Mouse (Mus musculus): Measurements from ENCODE around the gene E030025P04Rik.

Gene E030025P04Rik

DNA sequence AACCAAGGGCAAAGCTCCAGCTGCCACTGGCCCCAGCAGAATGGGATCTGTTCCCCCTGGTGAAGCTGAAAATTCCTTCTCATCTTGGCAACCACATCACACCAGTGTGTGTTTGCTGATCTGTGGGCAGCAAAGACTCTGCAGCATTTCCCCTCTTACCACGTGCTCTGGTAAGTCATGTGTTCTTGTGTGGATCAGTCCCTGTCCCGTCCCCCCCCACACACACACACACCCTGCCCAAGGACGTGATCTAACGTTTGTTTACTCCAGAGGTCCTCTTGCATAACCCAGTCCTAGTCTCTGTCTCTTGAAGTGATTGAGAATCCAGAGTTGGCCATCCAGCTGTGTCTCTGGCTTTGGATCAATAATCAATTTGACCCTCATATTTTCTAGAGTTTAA is at the start of gene E030025P04Rik:
E030025P04Rik (minus strand) TSS at position 134 of the 400 bp plus-strand sequence.
- no peak for DNase-seq (ENCODE audit: low spot score)

DNA sequence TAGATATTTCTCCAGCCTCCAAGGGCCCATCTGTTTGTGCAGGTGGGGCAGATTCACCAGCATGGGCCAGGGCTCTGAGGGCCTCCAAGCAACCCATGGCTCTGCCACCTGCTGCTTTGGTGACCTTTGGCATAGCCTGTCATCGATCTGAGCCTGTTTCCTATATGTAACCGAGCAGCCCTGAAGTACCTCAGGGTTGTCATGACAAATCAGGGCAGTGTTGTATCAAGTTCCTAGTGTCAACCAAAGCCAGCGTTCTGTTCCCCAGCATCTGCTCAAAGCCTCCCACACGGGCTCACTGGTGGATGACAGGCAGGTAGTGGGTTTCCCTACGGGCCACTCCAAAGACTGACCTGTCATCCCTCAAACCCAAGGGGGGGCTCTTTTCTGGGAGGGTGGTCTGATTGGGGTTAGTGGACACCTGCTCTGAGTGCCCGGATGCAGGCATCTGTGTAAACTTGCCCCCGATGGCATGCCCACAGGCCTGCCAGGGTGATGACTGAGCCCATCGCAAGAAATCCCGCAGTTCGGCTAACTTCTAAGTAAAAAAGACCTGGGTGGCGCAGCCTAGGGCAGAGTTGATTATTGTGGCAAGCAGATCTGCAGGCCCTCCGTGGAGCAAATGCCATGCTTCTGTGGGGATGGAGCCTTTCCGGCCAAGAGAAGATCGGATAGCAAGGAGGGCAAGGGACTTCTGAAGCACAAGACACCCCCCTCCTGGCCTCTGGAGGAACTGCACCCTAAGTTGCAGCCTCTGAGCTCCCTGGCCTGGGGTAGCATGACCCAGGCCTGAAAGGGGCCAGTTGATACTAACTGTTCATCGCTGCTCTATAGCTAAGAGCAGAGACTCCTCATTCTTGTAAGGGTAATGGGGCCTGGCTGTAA is 48.7 kb upstream of the E030025P04Rik start:
- DNase-seq (ENCODE audit: low spot score) = peak; percentile 79

- no peak for DNase-seq (ENCODE audit: low spot score)
Observed at GRCm38 (mm10) chr11:109188235-109188634, 44.1 kb upstream of the E030025P04Rik start.

- DNase-seq (ENCODE audit: low spot score) = no peak
Observed at GRCm38 (mm10) chr11:109187631-109188184, 43.5 kb upstream of the E030025P04Rik start.

DNA sequence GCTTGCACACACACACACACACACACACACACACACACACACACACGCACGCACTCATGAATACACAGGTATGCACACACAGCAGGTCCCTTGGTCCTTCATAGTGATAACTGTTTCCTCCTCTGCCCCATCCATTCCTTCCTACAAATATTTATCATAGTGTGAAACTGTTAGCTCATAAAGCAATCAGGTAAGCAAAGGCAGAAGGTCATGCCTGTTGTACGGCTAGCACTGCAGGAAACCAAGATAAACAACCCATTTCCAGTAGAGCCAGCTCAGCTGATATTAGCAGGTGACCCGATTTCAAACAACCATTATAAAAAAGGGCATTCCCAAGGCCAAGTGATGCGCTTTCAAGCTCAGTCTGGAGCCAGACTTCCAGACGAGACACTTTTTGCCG is 36.9 kb upstream of the E030025P04Rik start:
- DNase-seq (ENCODE audit: low spot score) = no peak

- DNase-seq (ENCODE audit: low spot score) = no peak
Observed at GRCm38 (mm10) chr11:109180290-109180689, 36.1 kb upstream of the E030025P04Rik start.

DNA sequence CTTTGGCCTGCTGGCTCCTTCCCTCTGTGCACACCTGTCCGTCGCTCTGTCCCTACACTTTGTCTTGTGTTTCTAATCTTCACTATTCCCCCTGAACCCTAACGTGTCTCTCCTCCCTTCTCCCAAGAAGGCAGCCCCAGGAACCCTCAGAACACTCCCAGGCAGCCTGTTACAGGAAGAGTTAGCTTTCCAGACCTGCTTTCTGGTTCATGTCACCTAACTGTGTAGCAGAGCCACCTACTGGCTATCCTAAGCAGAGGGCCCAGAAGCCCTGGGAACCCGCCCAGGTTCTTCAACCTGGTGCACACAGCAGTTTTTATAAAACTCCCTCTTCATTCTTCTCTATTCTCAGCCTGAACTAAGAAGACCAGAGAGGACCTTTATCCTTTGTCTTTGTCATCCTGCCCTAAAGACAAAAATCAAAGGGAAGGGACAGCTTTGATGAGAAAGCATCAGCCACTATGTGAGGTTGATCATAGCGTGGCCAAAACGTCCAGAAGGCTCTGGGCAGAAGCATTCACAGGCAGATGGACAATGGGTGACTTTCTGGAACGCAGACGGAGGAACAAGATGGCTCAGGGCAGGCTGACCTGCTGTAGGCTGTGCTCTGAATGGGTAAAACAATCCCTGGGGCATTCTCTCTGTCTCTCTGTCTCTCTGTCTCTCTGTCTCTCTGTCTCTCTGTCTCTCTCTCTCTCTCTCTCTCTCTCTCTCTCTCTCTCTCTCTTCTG is 34.8 kb upstream of the E030025P04Rik start:
- peak; percentile 34 for DNase-seq (ENCODE audit: low spot score)

GRCm38 (mm10) chr11:109175376-109175969 is 31.3 kb upstream of the E030025P04Rik start:
- DNase-seq (ENCODE audit: low spot score) = no peak

DNA sequence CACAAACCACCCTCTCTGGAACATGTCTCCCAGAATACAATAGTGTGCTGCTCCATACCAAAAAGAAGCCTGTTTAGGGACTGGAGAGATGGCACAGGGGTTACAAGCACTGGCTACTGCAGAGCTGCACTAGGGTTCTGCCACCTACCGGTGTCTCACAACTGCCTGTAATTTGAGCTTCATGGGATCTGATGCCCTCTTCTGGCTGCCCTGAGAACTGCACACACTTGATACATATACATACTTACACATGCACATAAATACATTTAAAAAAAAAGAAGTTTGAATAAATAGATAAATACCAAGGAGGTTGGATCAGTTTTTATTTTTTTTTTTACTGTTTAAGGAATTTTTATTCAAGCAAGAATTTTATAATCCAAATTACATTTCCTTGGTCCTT is 28.1 kb upstream of the E030025P04Rik start:
- DNase-seq (ENCODE audit: low spot score) = no peak

- peak; percentile 83 for DNase-seq (ENCODE audit: low spot score)
Observed at GRCm38 (mm10) chr11:109170771-109171170, 26.6 kb upstream of the E030025P04Rik start.

DNA sequence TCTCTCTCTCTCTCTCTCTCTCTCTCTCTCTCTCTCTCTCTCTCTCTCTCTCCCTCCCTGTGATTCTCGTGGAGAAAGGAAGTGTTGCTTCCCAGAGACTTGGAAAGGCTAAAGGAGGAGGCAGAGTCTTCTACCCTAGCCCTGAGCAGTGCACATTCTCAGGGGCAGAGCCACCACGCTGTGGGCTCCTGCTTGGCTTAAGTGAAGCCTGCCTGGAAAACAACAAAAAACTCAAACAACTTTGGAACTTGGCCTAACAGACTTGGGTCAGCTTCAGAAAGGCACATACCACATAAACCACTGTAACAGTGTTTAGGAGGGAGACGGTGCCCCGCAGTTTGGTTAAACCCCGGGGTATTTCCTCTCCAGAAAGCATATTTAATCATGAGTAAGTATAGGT is 13.5 kb upstream of the E030025P04Rik start:
- no peak for DNase-seq (ENCODE audit: low spot score)

DNA sequence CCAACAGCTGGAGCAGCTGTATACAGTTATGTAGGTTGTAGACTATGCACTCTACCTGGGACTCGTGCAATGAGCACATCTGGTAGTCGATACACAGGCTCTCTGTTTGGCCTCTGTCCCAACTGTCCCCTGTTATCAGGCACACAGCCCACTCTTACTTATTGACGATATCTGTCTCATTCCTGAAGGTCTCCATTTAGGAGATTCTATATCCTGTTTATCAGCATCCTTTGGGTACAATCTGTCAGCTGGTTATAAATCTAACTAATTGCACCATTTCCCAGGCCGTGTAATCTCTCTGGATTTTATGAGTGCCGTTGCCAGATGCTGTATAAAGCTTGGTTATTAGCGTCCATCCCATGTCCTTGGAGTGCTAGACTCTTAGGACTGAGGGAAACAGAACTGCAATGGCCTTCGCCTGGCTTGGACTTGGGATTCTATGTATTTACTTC is 747 bp upstream of the E030025P04Rik start:
- peak; percentile 29 for DNase-seq (ENCODE audit: low spot score)

DNA sequence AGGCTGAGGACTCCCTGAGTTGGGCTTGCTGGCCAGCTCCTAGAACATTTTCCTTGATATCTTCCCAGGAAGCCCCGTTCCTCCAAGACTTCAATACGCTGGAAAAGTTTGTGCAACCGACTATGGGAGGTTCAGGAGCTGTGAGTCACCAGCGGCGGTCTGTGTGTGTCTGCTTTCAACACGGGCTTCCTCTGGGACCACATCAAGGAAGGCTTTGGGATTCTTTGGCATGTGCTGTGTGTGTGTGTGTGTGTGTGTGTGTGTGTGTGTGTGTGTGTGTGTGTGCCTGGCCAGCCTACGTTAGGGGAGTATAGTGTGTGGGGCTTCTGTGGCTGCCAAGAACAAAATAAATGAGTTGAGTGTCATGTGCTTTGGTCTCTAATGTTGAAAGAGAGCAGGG is 17.7 kb downstream of the E030025P04Rik start:
- DNase-seq (ENCODE audit: low spot score) = no peak

GRCm38 (mm10) chr11:109125451-109125850 is 18.7 kb downstream of the E030025P04Rik start:
- peak; percentile 31 for DNase-seq (ENCODE audit: low spot score)

- no peak for DNase-seq (ENCODE audit: low spot score)
Observed at GRCm38 (mm10) chr11:109124284-109124683, 19.9 kb downstream of the E030025P04Rik start.

DNA sequence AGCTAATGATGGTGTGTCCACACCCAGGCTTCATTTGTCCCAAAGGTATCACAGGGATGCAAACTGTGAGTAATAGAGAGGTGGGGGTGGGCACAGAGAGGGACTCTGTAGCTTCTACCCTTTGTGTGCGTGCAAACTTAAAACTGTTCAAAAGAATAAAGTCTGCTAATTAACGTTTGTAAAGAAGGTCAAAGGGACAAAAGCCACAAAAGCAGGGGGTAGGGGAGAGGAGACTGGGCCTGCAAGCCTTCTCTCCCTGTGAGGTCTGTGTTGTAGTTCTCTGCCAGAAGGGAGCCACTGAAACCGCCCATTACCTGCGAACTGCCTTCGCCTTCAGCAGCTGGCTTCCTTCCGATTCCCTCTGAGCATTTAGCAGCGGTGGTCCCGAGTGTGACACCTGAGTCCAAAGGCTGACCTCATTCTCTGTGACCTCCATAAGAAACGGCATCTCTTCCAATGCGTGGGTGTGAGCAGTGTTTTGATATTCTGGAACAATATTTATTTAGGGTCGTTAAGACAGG is 34.3 kb downstream of the E030025P04Rik start:
- DNase-seq (ENCODE audit: low spot score) = no peak

DNA sequence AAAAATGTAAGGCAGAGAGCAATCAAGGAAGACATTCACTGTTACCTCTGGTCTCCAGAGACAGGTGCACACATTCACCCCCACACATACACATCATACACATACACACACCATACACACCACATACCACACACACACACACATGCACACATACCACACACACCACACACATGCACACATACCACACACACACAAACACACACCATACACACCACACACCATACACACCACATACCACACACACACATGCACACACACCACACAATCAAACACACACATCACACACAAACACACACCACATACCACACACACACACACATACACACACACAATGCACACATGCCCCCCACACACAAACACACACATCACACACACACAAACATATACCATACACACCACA is 35.1 kb downstream of the E030025P04Rik start:
- DNase-seq (ENCODE audit: low spot score) = no peak

DNA sequence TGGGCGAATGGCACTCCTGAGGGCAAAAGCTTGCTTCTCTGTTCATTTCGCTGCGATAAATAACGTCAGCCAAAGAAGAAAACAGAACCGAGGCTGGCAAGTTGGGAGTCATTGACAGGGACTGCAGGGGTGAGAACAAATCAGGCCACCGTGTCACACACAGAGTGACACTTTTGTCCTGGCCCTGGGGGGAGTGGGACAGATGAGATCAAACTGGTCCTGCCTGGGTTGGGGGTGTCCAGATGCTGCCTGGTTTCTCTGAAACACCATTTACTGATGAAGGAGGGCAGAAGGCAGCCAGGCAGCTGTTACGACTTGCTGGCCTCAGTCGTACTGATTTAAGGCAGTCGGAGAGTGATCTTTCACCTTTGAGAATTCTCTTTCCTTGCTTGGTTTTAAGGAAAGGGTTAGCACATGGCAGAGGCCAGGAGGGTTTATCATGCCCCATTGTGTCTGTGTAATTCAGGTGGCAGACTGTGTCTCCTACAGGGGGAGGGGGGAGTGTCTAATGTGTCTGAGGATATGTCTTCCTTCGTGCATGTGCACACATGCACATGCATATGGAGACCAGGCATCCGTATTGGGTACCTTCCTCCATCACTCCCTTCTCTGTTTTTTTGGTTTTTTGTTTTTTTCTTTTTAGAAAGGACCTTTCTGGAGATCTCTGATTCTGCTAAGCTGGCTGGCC is 36.5 kb downstream of the E030025P04Rik start:
- DNase-seq (ENCODE audit: low spot score) = no peak

- no peak for DNase-seq (ENCODE audit: low spot score)
Observed at GRCm38 (mm10) chr11:109106751-109107150, 37.4 kb downstream of the E030025P04Rik start.

DNA sequence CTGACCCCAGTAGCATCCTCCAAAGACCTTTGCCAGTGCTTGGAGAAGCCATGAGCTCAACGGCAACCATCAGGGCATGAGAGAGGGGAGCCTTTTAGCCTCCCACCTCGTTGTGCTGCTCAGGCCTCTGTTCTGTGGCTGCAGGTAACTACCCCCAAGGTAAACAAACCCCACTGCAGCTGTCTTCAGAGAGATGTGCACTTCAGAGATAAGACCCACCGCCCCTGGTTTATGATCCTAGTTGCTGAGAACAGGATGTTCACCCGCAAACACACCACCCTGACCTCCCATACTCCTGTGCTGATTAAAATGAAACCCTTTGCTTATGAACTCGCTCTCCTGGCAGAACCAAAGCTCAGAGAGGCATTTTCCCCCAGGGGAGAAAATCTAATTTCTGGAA is 38.0 kb downstream of the E030025P04Rik start:
- no peak for DNase-seq (ENCODE audit: low spot score)

GRCm38 (mm10) chr11:109103386-109103785 is 40.8 kb downstream of the E030025P04Rik start:
- no peak for DNase-seq (ENCODE audit: low spot score)
